Mouse (Mus musculus): ENCODE results near the gene Apoc3.
A peak's percentile ranks its signal among the peaks of the same experiment; 100 is the strongest.

DNA sequence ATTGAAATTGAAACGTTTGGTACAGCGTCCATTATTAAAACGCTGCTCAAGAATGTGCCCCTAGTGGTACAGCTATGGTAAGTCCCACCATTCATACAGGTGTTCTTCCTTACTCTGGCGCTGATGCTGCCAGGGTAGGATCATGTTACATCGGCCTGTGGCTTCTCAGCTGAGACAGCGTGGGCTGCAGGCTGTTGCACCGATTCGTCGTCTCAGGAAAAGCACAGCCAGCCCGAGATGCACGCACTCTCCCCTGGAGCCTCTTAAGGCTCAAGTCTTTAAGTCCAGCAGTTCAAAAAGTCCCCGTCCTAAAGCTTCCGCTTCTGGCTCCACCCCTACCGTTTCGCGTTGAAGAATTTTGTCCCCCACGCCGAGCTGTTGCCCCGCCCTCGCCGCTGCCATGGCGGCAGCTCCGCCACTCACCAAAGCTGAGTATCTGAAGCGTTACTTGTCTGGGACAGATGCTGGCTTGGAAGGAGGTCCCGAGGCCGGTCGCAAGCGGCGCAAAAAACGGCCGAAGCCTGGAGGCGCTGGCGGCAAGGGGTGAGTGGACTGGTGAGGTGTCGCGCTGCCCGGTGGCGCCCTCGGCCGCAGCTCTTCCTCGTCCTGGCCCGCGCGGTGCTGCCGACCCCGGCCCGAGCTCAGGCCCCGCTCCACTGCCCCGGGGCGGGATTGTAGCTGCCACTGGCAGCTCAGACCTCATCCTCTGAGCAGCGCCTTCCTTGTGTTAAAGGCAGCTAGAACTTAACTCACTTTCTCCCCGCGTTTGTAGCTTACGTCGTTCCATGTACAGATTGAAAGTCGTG is 47.4 kb upstream of the Apoc3 start, which contains the start of gene Bud13:
- TF ChIP-seq CTCF (IDR thresholded peaks at IDR 0.05; ENCODE audit: borderline replicate concordance, insufficient read depth, low read depth, low read length) (peak; percentile 27; the same call in 1 of the 2 replicates), POLR2A (IDR thresholded peaks at IDR 0.05; ENCODE audit: borderline replicate concordance, insufficient read depth, low read length) (peak; percentile 82)
